Mouse (Mus musculus) megakaryocyte, embryonic 14.5 days (primary cell): ENCODE data around the gene Asprv1.

ENCODE experiments used
- FLI1 ChIP-seq: IDR thresholded peaks from 2 replicates; pipeline ENCODE4 v1.6.1; 2012; ENCODE audit warnings: low read length, inconsistent platforms, mixed read lengths
- GATA1 ChIP-seq: IDR thresholded peaks from 3 replicates; pipeline ENCODE4 v1.6.1; 2012; ENCODE audit warnings: mixed read lengths, low read length, inconsistent platforms, borderline replicate concordance

- TF ChIP-seq GATA1 (no peak), FLI1 (no peak)
Measured at GRCm38 (mm10) chr6:86615301-86615700, 12.7 kb upstream of the Asprv1 start.
